Mouse (Mus musculus): Measurements from ENCODE around the gene Slamf9. TPM values are rescaled to one million over a fixed set of nuclear protein-coding genes. Genes with fewer than 3 reads are reported as not detected.

Slamf9 gene
- total RNA-seq, 2 experiments from 2014 or later, result 0.77 TPM; not detected in 1

GRCm38 (mm10) chr1:172486236-172486635 is 11.1 kb downstream of the Slamf9 start:
- ATAC-seq (replicated peaks; ENCODE audit: low FRiP score, poor library complexity, severe bottlenecking), result no peak

- no peak for ATAC-seq (replicated peaks; ENCODE audit: low FRiP score, poor library complexity, severe bottlenecking)
These were observed 11.5 kb downstream of the Slamf9 start for GRCm38 (mm10) chr1:172486651-172487050.

GRCm38 (mm10) chr1:172487859-172488258 is 12.7 kb downstream of the Slamf9 start:
- ATAC-seq (replicated peaks; ENCODE audit: low FRiP score, poor library complexity, severe bottlenecking), result no peak

- no peak for ATAC-seq (replicated peaks; ENCODE audit: low FRiP score, poor library complexity, severe bottlenecking)
These were observed 13.7 kb downstream of the Slamf9 start for GRCm38 (mm10) chr1:172488831-172489230.

- 0 out of 2 replicates have a peak, but pooled peaks have one; percentile 3 for ATAC-seq (replicated peaks; ENCODE audit: low FRiP score, poor library complexity, severe bottlenecking)
These were observed 14.6 kb downstream of the Slamf9 start for GRCm38 (mm10) chr1:172489585-172490250.

GRCm38 (mm10) chr1:172490261-172490661 is 15.1 kb downstream of the Slamf9 start:
- peak; percentile 57 for ATAC-seq (replicated peaks; ENCODE audit: low FRiP score, poor library complexity, severe bottlenecking)

- ATAC-seq (replicated peaks; ENCODE audit: low FRiP score, poor library complexity, severe bottlenecking), result no peak
These were observed 16.9 kb downstream of the Slamf9 start for GRCm38 (mm10) chr1:172492047-172492446.

GRCm38 (mm10) chr1:172493516-172493915 is 18.4 kb downstream of the Slamf9 start:
- no peak for ATAC-seq (replicated peaks; ENCODE audit: low FRiP score, poor library complexity, severe bottlenecking)

GRCm38 (mm10) chr1:172496030-172496429 is 20.9 kb downstream of the Slamf9 start:
- ATAC-seq (replicated peaks; ENCODE audit: low FRiP score, poor library complexity, severe bottlenecking), result no peak

- no peak for ATAC-seq (replicated peaks; ENCODE audit: low FRiP score, poor library complexity, severe bottlenecking)
These were observed 22.3 kb downstream of the Slamf9 start for GRCm38 (mm10) chr1:172497428-172497827.

- no peak for ATAC-seq (replicated peaks; ENCODE audit: low FRiP score, poor library complexity, severe bottlenecking)
These were observed 24.7 kb downstream of the Slamf9 start, which contains the start of gene Tagln2 for GRCm38 (mm10) chr1:172499765-172500441. Gene Tagln2, plus strand, starts transcription at chr1:172500047.

- no peak for ATAC-seq (replicated peaks; ENCODE audit: low FRiP score, poor library complexity, severe bottlenecking)
These were observed 25.6 kb downstream of the Slamf9 start for GRCm38 (mm10) chr1:172500451-172501370.

- ATAC-seq (replicated peaks; ENCODE audit: low FRiP score, poor library complexity, severe bottlenecking), result no peak
These were observed 26.4 kb downstream of the Slamf9 start for GRCm38 (mm10) chr1:172501371-172502144.

GRCm38 (mm10) chr1:172502145-172503110 is 27.3 kb downstream of the Slamf9 start:
- no peak for ATAC-seq (replicated peaks; ENCODE audit: low FRiP score, poor library complexity, severe bottlenecking)

GRCm38 (mm10) chr1:172503111-172503997 is 28.2 kb downstream of the Slamf9 start:
- no peak for ATAC-seq (replicated peaks; ENCODE audit: low FRiP score, poor library complexity, severe bottlenecking)

GRCm38 (mm10) chr1:172504756-172505155 is 29.6 kb downstream of the Slamf9 start:
- no peak for ATAC-seq (replicated peaks; ENCODE audit: low FRiP score, poor library complexity, severe bottlenecking)

GRCm38 (mm10) chr1:172507001-172507400 is 31.8 kb downstream of the Slamf9 start:
- no peak for ATAC-seq (replicated peaks; ENCODE audit: low FRiP score, poor library complexity, severe bottlenecking)
